Mouse (Mus musculus): ENCODE results near the gene Hyal1.
A peak's percentile ranks its signal among the peaks of the same experiment; 100 is the strongest.

Hyal1 gene

GRCm38 (mm10) chr9:107594281-107595062 is 17.7 kb downstream of the Hyal1 start:
- no peak for DNase-seq (ENCODE audit: low spot score in 2 of 2)

DNA sequence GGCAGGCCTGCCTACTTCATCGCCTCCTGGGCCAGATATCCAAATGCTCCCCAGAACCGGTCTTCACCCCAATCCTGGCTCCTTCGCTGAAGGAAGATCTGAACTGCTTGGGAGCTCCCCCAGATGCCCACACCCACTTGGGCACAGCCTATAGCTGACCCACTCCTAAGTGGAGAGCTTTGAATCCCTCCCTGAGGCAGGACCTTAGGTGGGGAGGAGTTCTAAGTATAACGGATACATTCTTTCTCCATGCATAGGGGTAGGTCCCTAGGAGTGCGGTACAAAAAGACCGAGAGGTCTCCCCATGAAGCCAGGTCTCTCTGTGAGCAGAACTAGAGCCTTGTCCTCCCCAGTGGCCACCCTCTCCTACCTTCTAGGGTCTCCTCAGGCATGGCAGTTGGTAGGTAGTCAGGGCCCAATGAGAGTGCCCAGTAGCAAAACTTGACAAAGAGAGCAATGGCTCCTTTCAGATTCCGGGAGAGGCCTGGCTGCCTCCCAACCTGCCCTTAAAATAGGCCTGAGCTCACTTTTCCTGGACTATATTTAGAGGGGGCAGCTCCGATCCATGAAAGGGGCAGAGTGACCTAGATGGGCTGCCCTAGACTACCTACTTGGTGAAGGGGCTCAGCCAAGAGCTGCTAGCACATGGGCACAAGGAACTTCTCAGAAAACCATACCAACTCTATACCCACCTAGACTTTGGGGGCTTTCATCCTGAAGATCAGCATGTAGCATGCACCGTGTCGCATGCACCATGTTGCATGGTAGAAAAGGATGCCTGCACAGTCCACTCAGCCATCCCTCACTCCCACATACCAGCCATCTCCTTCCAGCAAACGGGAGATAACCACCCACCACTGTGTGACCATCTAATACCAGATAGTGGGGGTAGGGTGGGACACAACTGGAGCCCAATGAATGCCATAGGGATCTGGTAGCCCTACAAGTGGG is 20.2 kb downstream of the Hyal1 start:
- no peak for DNase-seq (ENCODE audit: low spot score in 2 of 2)

GRCm38 (mm10) chr9:107598385-107598784 is 21.7 kb downstream of the Hyal1 start:
- no peak for DNase-seq (ENCODE audit: low spot score in 2 of 2)

- DNase-seq (ENCODE audit: low spot score in 2 of 2), result no peak
Measured at GRCm38 (mm10) chr9:107599433-107599832, 22.7 kb downstream of the Hyal1 start.

- DNase-seq (ENCODE audit: low spot score in 2 of 2), result no peak
Measured at GRCm38 (mm10) chr9:107599842-107600241, 23.1 kb downstream of the Hyal1 start.

DNA sequence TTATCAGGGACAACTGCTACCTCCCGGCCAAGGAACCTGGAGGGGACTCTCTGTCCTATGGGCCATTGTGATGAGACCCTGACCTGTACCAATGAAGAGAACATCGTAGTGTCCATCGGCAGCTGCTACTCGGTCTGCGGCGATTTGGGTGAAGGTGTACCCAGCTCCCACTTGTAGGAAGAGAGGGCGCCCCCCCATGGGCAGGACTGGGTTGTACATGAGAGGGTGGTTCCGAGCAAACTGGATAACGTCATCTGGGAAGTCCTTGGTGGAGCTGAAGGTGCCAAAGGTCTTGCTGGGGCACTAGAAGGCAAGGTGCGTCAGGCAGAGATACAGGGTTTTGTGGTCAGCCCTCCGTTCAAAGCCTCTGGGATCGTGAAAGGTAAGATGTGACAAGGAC is 24.0 kb downstream of the Hyal1 start:
- DNase-seq (ENCODE audit: low spot score in 2 of 2), result no peak

- no peak for DNase-seq (ENCODE audit: low spot score in 2 of 2)
Measured at GRCm38 (mm10) chr9:107601275-107601674, 24.5 kb downstream of the Hyal1 start.

DNA sequence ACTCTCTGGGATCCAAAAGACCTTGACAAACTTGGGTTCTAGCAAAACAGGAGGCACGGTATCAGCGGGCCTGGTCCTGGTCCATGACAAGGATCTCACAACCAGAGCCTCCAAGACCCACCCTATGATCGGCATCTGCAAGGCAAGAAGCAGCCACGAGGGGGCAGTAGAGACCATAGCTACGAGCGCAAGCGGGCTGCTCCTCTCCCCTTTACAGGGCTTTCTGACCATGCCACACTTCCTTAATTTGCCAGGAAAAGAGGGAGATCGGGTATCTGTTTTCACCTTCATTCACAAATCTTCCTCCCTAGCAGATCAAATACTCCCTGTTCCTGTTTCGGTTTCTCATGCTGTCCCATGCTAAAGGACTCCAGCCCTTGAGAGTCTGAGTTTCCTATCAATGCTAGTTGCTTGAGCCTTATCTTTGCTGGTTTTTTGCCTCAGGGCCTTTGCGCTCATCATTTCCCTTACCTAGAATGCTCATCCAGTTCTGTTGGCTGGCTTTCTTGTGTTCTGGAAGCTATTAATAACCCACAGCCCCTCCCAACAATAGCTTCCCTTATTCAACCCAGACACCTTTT is 25.4 kb downstream of the Hyal1 start:
- DNase-seq (ENCODE audit: low spot score in 2 of 2), result peak; percentile 92 to 99

DNA sequence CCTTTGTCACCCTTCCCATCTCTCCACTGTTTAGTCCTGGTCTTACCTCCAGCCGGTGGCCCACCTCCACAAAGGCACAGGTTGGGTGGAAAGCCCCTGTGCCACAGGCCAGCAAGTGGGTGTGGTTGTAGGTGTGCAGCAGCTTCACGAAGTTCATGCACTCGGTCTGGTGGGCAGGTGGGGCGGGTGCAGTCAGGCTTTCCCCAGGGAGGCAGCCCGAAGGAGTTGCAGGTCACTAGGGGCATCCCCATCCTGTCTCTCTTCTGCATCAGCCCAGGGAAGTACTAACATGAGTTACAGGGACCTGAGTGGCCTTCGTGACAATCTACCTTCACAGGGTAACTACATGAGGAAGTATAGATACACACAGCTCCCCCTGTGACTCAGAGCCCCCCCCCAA is 26.5 kb downstream of the Hyal1 start:
- no peak for DNase-seq (ENCODE audit: low spot score in 2 of 2)

DNA sequence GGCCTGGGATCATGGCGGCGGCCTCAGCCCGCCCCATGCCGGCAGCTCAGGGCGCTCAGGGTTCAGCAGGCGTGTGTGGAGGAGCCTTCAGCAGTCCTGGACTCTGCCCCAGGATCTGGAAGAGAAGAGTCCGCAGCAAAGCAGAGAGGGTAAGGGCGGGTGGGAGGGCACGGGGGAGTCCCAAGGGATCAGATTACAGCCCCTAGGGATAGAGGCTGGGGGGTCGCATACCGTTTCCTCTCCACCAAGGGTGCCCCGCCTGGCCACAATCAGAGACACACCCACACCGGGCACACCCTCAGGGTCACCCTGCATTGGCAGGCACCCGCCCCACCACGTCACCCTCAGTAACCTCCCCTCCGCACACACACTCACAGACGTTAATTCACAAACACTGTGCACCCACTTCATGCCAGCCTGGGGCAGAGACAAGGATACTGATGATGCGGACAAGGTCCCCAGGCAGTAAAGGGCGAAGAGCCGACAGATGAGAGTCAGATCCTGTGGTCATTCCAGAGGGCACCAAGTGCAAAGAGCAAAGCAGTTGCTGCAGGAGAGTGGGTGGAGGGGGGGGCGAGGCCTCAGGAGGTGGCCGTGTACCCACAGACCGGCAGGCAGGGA is 28.4 kb downstream of the Hyal1 start:
- no peak for DNase-seq (ENCODE audit: low spot score in 2 of 2)

GRCm38 (mm10) chr9:107606591-107606990 is 29.9 kb downstream of the Hyal1 start:
- DNase-seq (ENCODE audit: low spot score in 2 of 2), result no peak

- DNase-seq (ENCODE audit: low spot score in 2 of 2), result no peak
Measured at GRCm38 (mm10) chr9:107607036-107607435, 30.3 kb downstream of the Hyal1 start.

DNA sequence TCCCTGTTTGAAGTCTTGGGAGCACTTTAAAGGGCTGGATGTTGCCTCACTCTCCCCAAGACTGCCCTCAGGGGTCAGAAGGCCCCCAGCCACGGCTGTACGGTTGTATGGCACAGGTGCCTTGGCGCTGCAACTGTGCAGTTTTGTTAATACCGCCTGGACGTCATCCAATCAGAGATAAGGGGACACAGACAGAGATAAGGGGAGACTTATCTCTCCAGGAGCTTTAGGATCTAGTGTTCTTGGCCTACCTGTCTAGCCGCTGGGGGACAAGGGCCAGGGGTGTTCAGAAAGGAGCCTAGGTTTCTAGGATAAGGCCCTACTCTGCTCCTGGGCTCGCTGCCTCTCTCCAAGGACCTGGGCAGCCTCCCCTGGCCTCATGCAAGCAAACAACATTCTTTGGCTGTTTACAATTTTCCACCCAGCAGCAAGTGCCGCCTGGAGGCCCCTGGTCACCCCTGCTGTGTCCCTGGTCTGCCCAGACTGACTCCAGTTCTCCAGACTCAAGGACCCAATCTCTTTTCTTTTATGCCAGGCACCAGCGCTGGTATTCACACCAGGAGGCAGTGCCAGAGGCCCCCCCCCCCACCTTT is 31.0 kb downstream of the Hyal1 start:
- no peak for DNase-seq (ENCODE audit: low spot score in 2 of 2)

DNA sequence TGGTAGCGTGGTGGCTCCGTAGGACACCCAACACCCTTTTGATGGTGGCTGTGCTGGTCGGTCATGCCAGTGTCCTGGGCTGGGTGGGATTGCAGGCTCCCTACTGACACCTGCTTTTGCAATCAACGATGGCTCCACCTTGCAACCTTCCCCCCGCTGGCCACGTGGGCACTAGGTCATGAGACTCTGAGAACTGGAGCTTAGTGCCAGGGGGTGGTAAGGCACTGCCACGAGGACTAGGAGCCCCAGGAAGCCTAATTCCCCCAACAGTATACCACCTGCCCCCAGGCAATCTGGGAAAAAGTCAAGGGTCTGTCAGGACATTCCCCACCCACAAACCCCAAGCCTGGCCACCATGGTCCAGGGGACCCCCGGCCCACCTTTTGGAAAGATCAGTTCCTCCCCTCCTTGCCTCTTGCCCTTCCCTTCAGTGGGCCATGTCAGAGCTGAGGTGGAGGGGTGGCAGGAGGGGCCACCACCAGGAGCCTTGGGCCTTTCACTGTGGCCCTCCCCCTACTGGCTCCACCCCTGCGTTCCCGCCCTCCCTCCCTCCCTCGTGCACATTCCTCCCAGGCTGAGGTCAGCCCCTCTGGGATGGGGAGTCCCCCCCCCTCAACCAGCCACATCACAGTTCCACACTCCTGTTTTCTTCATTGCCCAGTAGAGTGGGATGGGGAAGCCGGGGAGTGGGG is 32.2 kb downstream of the Hyal1 start, which contains the start of gene Sema3b:
Gene Sema3b (minus strand): TSS at position 489 of the 692 bp plus-strand sequence.
- DNase-seq (ENCODE audit: low spot score in 2 of 2), result no peak

GRCm38 (mm10) chr9:107609433-107609830 is 32.7 kb downstream of the Hyal1 start:
- no peak for DNase-seq (ENCODE audit: low spot score in 2 of 2)

GRCm38 (mm10) chr9:107611456-107612190 is 34.9 kb downstream of the Hyal1 start:
- DNase-seq (ENCODE audit: low spot score in 2 of 2), result no peak

DNA sequence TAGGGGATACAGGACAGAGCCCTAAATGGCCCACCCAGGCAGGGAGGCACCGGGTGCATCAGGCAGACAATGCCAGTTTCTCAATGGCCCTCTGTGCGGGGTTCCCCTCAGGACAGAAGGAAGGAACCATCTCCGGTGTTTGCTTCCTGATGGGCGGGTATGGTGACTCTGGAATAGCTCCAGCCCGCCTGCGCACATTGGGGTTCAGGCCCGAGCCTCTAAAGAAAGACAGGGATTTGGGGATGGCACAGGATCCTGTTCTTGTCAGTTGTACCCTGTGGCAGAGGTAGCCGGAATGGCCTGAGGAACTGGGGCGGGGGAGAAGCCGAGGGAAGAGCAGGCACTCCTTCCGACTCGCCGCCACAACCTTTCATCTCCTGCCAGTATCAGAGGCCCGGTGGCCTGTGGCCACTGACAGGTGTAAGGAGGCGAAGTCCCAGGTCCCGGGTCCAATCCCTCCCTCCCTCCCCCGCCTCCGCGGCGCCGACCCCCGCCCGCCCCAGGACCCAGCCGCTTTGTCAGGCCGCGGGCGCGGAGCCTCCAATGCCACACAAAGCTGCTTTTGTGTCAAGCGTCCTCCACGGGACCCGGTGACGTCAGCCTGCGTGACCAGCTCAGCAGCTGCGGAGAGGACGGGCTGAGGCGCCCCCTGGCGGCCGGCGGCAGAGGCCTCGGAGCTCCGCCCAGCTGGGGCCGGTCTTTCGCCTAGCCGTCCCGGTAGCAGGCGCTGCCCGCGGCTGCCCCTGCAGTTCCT is 35.6 kb downstream of the Hyal1 start:
- peak; percentile 98 to 100 for DNase-seq (ENCODE audit: low spot score in 2 of 2)

- DNase-seq (ENCODE audit: low spot score in 2 of 2), result no peak
Measured at GRCm38 (mm10) chr9:107612945-107613569, 36.3 kb downstream of the Hyal1 start.

GRCm38 (mm10) chr9:107615035-107615434 is 38.3 kb downstream of the Hyal1 start:
- no peak for DNase-seq (ENCODE audit: low spot score in 2 of 2)
